Mouse (Mus musculus): ENCODE measurements around the gene Lss. TPM values are rescaled to one million over a fixed set of nuclear protein-coding genes. Genes with fewer than 3 reads are reported as not detected.

The Lss gene
- polyA plus RNA-seq, 1 experiment, result 36.0 TPM

- H3K4me2 ChIP-seq (ENCODE audit: low read depth), result no peak overlapping the region
- no peak overlapping the region for H3ac ChIP-seq (ENCODE audit: control insufficient read depth, insufficient read length)
- no peaks in the 10 kb centered on the region for H3K27me3 ChIP-seq (ENCODE audit: control insufficient read depth, insufficient read depth, insufficient read length)
- H3K4me3 ChIP-seq, result no peak overlapping the region
- TF ChIP-seq TCF12 (IDR thresholded peaks at IDR 0.05; ENCODE audit: insufficient read depth, poor library complexity, severe bottlenecking), result no peak
- peaks cover 45% of the 10 kb centered on the region for H3K36me3 ChIP-seq (ENCODE audit: control insufficient read depth, insufficient read depth)
- no peaks in the 10 kb centered on the region for H3K79me2 ChIP-seq (ENCODE audit: control insufficient read depth, insufficient read depth)
Measured at GRCm38 (mm10) chr10:76504271-76504943, 27.0 kb upstream of the Lss start.

GRCm38 (mm10) chr10:76505865-76506264, 25.5 kb upstream of the Lss start:
- no peak for TF ChIP-seq USF1 (IDR thresholded peaks at IDR 0.05; ENCODE audit: low read depth)
- no peak for TF ChIP-seq POLR2AphosphoS2 (IDR thresholded peaks at IDR 0.05; ENCODE audit: insufficient read length, low read depth)
- TF ChIP-seq TCF3 (IDR thresholded peaks at IDR 0.05; ENCODE audit: insufficient read length, low read depth), result no peak
- no peak for TF ChIP-seq MAX (IDR thresholded peaks at IDR 0.05; ENCODE audit: low read depth)
- no peak for TF ChIP-seq TCF12 (IDR thresholded peaks at IDR 0.05; ENCODE audit: insufficient read depth, poor library complexity, severe bottlenecking)
- no peak for TF ChIP-seq REST (IDR thresholded peaks at IDR 0.05; ENCODE audit: insufficient read depth, insufficient read length)
- no peak for TF ChIP-seq POLR2A (IDR thresholded peaks at IDR 0.05; ENCODE audit: insufficient read length, low read depth)
- no peak for TF ChIP-seq MYOG (IDR thresholded peaks at IDR 0.05; ENCODE audit: control insufficient read depth in 1 of 3, insufficient read depth in 1 of 3, insufficient read length in 2 of 3, low read depth in 2 of 3)
- TF ChIP-seq E2F4 (IDR thresholded peaks at IDR 0.05; ENCODE audit: insufficient read depth), result no peak
- TF ChIP-seq CEBPB (IDR thresholded peaks at IDR 0.05; ENCODE audit: insufficient read depth, poor library complexity, severe bottlenecking), result no peak
- TF ChIP-seq SRF (IDR thresholded peaks at IDR 0.05; ENCODE audit: control insufficient read depth, insufficient read length, low read depth), result no peak
- no peak for TF ChIP-seq MYOD1 (IDR thresholded peaks at IDR 0.05; ENCODE audit: control insufficient read depth in 1 of 3, insufficient read length in 2 of 3, low read depth in 2 of 3)
- Histone ChIP-seq H3K36me3 (ENCODE audit: control insufficient read depth, insufficient read depth) (peaks cover 46% of the 10 kb centered on the region), H3ac (ENCODE audit: control insufficient read depth, insufficient read length) (no peak overlapping the region), H3K27me3 (ENCODE audit: control insufficient read depth, insufficient read depth, insufficient read length) (no peaks in the 10 kb centered on the region), H3K4me3 (no peak overlapping the region), H3K4me2 (ENCODE audit: low read depth) (no peak overlapping the region), H3K79me2 (ENCODE audit: control insufficient read depth, insufficient read depth) (no peaks in the 10 kb centered on the region)

GRCm38 (mm10) chr10:76512965-76513583, 18.3 kb upstream of the Lss start:
- TF ChIP-seq POLR2AphosphoS2 (IDR thresholded peaks at IDR 0.05; ENCODE audit: insufficient read length, low read depth), result peak; percentile 22
- TF ChIP-seq E2F4 (IDR thresholded peaks at IDR 0.05; ENCODE audit: insufficient read depth), result no peak
- TF ChIP-seq MYOD1 (IDR thresholded peaks at IDR 0.05; ENCODE audit: control insufficient read depth in 1 of 3, insufficient read length in 2 of 3, low read depth in 2 of 3), result peak in 1 of 3 experiments; percentile 44
- peak in 1 of 3 experiments; percentile 18 for TF ChIP-seq MYOG (IDR thresholded peaks at IDR 0.05; ENCODE audit: control insufficient read depth in 1 of 3, insufficient read depth in 1 of 3, insufficient read length in 2 of 3, low read depth in 2 of 3)
- TF ChIP-seq REST (IDR thresholded peaks at IDR 0.05; ENCODE audit: insufficient read depth, insufficient read length), result no peak
- TF ChIP-seq SRF (IDR thresholded peaks at IDR 0.05; ENCODE audit: control insufficient read depth, insufficient read length, low read depth), result peak; percentile 24
- Histone ChIP-seq H3K36me3 (ENCODE audit: control insufficient read depth, insufficient read depth) (peaks cover 25% of the 10 kb centered on the region), H3K27me3 (ENCODE audit: control insufficient read depth, insufficient read depth, insufficient read length) (no peaks in the 10 kb centered on the region), H3K4me3 (no peak overlapping the region), H3K79me2 (ENCODE audit: control insufficient read depth, insufficient read depth) (no peaks in the 10 kb centered on the region), H3ac (ENCODE audit: control insufficient read depth, insufficient read length) (no peak overlapping the region), H3K4me2 (ENCODE audit: low read depth) (no peak overlapping the region)

- peak overlapping the region; percentile 72 for H3K4me3 ChIP-seq
- H3K79me2 ChIP-seq (ENCODE audit: control insufficient read depth, insufficient read depth), result peaks cover 39% of the 10 kb centered on the region
- TF ChIP-seq REST (IDR thresholded peaks at IDR 0.05; ENCODE audit: insufficient read depth, insufficient read length) (no peak), MYOD1 (IDR thresholded peaks at IDR 0.05; ENCODE audit: control insufficient read depth in 1 of 3, insufficient read length in 2 of 3, low read depth in 2 of 3) (no peak), POLR2AphosphoS2 (IDR thresholded peaks at IDR 0.05; ENCODE audit: insufficient read length, low read depth) (no peak), POLR2A (IDR thresholded peaks at IDR 0.05; ENCODE audit: insufficient read length, low read depth) (no peak), CEBPB (IDR thresholded peaks at IDR 0.05; ENCODE audit: insufficient read depth, poor library complexity, severe bottlenecking) (no peak), MYOG (IDR thresholded peaks at IDR 0.05; ENCODE audit: control insufficient read depth in 1 of 3, insufficient read depth in 1 of 3, insufficient read length in 2 of 3, low read depth in 2 of 3) (no peak), SRF (IDR thresholded peaks at IDR 0.05; ENCODE audit: control insufficient read depth, insufficient read length, low read depth) (no peak), MAX (IDR thresholded peaks at IDR 0.05; ENCODE audit: low read depth) (no peak), TCF3 (IDR thresholded peaks at IDR 0.05; ENCODE audit: insufficient read length, low read depth) (no peak), TCF12 (IDR thresholded peaks at IDR 0.05; ENCODE audit: insufficient read depth, poor library complexity, severe bottlenecking) (no peak), E2F4 (IDR thresholded peaks at IDR 0.05; ENCODE audit: insufficient read depth) (no peak)
- peak overlapping the region; percentile 95 for H3K4me2 ChIP-seq (ENCODE audit: low read depth)
- H3ac ChIP-seq (ENCODE audit: control insufficient read depth, insufficient read length), result peak overlapping the region; percentile 1
- H3K27me3 ChIP-seq (ENCODE audit: control insufficient read depth, insufficient read depth, insufficient read length), result no peaks in the 10 kb centered on the region
- peaks cover 13% of the 10 kb centered on the region for H3K36me3 ChIP-seq (ENCODE audit: control insufficient read depth, insufficient read depth)
Measured at GRCm38 (mm10) chr10:76530922-76531321, 466 bp upstream of the Lss start.

GRCm38 (mm10) chr10:76531828-76532227, 440 bp downstream of the Lss start:
- TF ChIP-seq TCF3 (IDR thresholded peaks at IDR 0.05; ENCODE audit: insufficient read length, low read depth) (no peak), MAX (IDR thresholded peaks at IDR 0.05; ENCODE audit: low read depth) (no peak), MYOG (IDR thresholded peaks at IDR 0.05; ENCODE audit: control insufficient read depth in 1 of 3, insufficient read depth in 1 of 3, insufficient read length in 2 of 3, low read depth in 2 of 3) (no peak), POLR2A (IDR thresholded peaks at IDR 0.05; ENCODE audit: insufficient read length, low read depth) (no peak), CEBPB (IDR thresholded peaks at IDR 0.05; ENCODE audit: insufficient read depth, poor library complexity, severe bottlenecking) (no peak)
- Histone ChIP-seq H3K27me3 (ENCODE audit: control insufficient read depth, insufficient read depth, insufficient read length) (no peaks in the 10 kb centered on the region), H3K4me2 (ENCODE audit: low read depth) (peak overlapping the region; percentile 60), H3ac (ENCODE audit: control insufficient read depth, insufficient read length) (peak overlapping the region; percentile 1), H3K36me3 (ENCODE audit: control insufficient read depth, insufficient read depth) (peaks cover 19% of the 10 kb centered on the region), H3K4me3 (peak overlapping the region; percentile 72), H3K79me2 (ENCODE audit: control insufficient read depth, insufficient read depth) (peaks cover 39% of the 10 kb centered on the region)

Measured in myocyte (in vitro differentiated cells).